Mouse (Mus musculus): ENCODE results near the gene Hs3st3b1.

The Hs3st3b1 gene

DNA sequence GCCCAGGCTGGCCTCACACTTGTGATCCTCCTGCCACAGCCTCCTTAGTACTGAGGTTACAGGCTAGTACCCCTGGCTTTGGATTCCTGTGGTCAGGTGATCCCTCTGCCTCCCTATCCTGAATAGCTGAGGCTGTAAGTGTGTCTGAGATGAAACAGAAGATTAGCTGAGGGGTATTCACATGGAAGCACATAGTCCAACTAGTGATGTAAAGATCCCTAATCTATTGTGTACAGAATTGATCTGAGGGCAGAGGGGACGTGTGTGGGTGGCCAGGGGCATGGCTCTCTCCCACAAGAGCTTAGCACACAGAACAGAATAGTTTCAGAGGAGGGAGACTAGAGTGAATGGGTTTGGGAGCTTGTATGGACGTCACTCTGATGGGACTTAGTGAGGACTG is 41.8 kb downstream of the Hs3st3b1 start:
- no peak for DNase-seq (ENCODE audit: low spot score)

DNA sequence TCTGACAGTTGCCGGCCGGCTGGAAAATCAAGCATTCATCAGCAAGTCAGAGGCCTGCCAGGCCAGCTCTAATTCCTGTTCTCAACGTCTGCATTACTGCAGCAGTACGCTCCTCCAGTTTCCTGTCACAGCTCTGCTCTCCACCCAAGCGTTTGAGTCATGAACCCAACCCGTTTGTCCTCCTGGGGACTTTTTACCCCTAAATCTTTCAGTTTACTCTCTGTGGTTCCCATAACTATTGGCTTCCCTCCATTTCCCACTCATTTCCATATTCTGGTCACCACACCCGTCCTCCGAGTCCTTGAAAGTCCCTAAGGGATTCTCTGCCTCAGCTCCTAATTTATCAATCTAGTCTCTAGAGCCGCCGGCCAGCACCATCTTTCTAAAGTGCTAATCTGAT is 42.8 kb downstream of the Hs3st3b1 start:
- no peak for DNase-seq (ENCODE audit: low spot score)

DNA sequence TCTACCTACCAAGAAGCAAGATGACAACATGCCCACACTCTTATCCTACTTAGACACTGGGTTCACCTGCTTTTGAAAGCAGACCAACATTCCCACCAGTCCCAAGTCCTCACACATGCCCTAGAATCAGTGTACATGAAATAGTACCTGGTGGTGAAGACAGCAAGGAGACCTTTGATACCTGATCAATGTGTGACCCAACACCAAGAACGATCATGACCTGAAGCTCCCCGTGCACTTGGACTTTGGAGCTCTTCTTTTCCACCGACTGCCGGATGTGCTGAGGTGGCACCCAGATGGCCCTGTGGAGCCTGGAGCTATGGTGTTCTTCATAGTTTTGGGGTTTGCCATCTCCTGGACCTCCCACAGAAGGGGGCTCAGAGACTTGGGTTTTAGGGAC is 43.5 kb downstream of the Hs3st3b1 start:
- no peak for DNase-seq (ENCODE audit: low spot score)

DNA sequence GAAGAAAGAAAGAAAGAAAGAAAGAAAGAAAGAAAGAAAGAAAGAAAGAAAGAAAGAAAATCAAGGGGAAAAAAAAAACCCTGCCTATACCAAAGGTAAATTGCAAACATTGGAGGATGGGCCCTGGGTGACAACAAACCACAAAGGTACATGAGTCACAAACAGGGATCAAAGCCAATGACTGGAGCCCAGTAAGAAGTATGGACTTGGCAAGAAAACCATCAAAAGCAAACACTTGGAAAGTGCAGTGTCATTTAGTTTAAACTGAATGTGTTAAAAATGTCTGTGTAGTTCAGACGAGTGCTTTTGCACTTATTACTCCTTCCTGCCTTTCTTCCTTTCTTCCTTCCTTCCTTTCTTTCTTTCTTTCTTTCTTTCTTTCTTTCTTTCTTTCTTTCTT is 59.3 kb downstream of the Hs3st3b1 start:
- no peak for DNase-seq (ENCODE audit: low spot score)

DNA sequence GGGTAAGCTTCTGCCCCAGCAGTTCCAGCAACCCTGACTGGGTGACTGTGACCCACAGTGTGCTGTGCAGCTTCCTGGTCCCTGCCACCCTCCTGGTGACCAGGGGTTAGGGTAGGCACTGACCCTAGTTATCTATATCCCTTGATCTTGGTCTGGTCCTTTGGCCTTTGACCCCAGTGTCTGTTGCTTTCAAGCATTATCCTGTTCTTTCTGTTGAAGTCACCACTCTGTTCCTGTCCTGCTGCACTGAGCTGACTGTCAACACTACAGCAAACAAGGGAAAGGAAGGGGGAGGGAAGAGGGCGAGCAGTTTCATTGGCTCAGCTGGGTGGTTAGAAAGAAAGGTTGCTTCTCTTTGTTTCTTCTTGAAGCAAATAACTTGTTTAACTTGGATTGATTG is 60.1 kb downstream of the Hs3st3b1 start:
- DNase-seq (ENCODE audit: low spot score), result no peak

DNA sequence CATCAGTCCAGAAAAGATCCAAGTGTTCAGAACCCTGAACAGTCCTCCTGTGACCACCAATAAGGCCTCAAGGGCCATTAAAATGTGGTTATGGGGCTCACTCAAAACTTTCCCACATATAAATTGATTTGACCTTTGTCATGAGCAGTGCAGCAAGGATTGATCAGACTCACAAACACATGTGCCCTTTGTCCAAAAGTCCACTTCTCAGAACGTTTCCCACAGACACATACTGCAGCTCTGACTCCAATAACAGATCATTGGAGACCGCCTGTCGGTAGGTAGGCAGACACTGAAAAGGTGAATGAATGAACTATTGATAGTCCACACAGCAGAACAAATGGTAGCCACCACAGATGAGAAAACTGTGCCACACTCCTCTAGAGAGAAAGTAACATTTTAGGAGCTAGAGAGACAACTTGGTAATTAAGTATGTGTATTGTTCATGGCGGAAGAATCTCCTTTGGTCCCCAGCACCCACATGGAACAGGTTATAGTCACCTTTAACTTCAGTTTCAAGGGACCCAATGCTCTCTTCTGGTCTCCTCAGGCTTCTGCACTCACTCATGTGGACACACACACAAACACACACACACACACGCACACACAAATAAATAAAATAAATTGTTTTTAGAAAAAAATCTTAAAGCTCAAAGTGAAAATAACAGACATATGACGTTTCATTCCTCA is 70.9 kb downstream of the Hs3st3b1 start:
- DNase-seq (ENCODE audit: low spot score), result no peak

DNA sequence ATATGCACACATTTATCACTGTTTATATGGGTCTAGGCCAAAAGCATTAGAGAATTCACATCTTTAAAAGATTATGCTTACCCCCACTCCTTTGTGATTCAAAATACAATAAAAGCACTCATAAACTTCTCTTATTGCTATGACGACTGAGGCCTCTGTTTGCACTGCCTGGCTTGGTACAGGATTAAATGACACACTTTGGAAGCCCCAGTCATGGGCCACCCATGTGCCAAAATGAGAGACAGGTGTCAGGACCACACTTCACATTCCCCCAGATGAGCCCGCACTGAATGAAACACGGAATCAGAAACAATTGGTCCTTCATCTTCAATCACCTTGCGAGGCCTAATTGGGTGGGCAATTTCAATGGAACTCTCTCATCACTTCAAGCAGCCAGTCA is 71.8 kb downstream of the Hs3st3b1 start:
- DNase-seq (ENCODE audit: low spot score), result no peak

DNA sequence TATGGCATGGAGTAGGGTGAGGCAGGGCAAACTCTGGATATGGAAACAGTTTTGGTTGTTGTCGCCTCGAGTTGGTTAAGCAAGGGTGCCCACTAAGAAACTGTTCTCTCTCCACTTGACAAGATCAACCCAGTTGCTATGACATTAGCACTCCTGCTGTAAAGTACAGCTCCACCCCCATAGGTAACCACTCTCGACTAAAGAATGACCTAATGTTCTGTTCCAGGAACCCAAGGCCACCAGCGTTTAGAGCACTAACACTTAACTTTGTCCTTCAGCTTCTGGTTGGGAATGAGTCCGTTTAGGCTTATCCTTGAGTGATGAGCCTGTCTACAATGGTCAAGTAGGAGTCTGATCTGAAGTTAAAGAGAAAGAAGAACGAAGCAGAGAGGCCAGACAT is 76.7 kb downstream of the Hs3st3b1 start:
- no peak for DNase-seq (ENCODE audit: low spot score)

DNA sequence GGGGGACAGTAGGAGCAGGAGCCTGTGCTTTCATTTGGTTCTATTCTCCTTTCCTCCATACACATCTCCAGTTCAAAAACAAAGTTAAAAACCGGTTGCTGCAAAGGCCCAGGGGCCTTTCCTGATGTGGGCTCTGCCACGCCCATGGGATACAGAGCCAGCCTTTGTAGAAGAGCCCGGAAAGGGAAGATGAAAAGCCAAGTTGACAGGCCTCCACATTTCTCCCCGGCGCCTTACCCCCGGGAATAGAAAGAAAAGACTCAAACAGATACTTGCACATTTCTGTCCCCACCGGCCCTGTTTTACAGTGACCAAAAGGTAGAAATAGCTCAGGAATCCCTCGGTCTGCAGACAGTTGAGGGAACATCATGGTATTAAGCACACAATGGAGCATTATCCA is 77.4 kb downstream of the Hs3st3b1 start:
- no peak for DNase-seq (ENCODE audit: low spot score)

DNA sequence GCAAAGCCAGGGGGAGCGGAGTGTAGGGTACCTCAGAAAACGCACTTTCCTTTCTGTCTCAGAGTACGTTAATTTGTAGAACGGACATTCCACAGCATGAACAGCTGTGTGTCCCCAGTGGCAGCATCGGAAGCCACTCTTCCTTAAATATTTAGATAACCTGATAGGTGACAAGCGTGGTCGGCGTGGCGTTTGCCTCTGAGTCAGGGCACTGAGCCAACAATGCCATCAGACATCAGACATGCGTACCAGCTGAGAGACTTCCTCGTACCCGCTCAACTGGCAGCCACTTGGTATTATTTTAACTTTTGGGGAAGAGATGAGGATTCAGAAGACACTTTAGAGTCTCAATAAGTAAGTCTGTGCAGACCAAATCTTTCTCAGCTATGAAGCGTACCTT is 84.6 kb downstream of the Hs3st3b1 start:
- DNase-seq (ENCODE audit: low spot score), result no peak

All from ovary, postnatal 14 days (tissue).